Mouse (Mus musculus) liver, embryonic 14 days (tissue): ENCODE data around the gene Trim11. TPM values are rescaled to one million over a fixed set of nuclear protein-coding genes. Genes with fewer than 3 reads are reported as not detected.

ENCODE experiments used
- polyA plus RNA-seq: library from polyadenylated mRNA; depleted of rRNA; stranded (reverse); fragments of >200 nt; gene quantifications from 2 replicates; pipeline ENCODE4 v1.2.3, GENCODE M21; 2012; rRNA removed

The Trim11 gene
- polyA plus RNA-seq: 7.3 and 8.5 TPM in 2 replicates

DNA sequence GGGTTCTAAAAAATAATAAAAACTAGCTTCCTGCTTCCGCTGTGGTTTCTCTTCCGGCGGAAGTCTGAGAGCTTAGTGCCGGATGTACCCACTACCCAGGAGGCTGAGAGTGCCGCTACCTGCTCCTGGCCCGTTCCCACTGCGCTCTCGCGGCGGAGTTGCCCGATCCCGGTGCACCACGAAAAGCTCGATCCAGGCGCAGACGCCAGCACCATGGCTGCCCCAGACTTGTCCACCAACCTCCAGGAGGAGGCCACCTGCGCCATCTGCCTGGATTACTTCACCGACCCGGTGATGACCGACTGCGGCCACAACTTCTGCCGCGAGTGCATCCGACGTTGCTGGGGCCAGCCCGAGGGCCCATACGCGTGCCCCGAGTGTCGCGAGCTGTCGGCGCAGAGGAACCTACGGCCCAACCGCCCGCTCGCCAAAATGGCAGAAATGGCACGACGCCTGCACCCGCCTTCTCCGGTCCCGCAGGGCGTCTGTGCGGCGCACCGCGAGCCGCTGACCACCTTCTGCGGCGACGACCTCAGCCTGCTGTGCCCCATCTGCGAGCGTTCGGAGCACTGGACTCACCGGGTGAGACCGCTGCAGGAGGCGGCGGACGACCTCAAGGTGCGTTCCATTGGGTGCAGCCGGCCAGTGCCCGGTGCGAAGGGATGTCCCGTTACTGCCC lies at the start of gene Trim11:
Gene Trim11 (plus strand): TSS at position 67 of the 679 bp plus-strand sequence.

DNA sequence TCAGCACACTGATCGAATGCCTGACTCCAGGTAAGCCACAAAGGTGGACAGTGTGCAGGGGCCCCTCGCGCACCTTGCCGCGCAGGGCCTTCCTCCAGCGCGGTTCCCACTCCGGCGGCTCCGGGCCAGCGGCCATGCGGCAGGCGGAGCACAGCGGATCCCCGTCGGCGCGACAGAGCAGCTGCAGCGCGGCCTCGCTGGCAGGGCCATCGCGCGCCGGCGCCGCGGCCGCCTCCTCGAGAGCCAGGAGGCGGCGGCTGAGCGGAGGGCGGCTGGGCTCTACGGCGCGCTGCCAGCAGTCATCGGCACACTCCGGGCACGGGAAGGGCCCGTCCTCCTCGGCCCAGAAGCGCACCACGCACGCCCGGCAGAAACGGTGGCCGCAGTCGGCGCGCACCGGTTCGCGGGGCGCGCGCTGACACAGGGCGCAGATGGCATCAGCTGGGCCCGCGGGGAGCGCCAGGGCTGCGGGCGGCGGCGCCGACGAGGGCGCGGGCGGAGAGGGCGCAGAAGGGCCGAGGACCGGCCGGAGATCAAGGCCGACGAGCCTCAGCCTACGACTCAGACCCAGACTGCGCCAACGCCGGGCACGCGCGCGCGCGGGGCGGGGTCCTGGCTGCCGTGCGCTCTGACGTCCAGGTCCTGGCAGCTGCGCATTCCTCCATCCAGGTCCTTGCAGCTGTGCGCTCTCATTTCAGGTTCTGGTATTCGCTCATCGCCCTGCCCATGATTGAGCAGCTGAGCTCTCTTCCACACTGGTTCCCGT lies 39.4 kb upstream of the Trim11 start, which contains the start of gene Rnf187:
Gene Rnf187 (minus strand): TSS at position 595 of the 766 bp plus-strand sequence.

DNA sequence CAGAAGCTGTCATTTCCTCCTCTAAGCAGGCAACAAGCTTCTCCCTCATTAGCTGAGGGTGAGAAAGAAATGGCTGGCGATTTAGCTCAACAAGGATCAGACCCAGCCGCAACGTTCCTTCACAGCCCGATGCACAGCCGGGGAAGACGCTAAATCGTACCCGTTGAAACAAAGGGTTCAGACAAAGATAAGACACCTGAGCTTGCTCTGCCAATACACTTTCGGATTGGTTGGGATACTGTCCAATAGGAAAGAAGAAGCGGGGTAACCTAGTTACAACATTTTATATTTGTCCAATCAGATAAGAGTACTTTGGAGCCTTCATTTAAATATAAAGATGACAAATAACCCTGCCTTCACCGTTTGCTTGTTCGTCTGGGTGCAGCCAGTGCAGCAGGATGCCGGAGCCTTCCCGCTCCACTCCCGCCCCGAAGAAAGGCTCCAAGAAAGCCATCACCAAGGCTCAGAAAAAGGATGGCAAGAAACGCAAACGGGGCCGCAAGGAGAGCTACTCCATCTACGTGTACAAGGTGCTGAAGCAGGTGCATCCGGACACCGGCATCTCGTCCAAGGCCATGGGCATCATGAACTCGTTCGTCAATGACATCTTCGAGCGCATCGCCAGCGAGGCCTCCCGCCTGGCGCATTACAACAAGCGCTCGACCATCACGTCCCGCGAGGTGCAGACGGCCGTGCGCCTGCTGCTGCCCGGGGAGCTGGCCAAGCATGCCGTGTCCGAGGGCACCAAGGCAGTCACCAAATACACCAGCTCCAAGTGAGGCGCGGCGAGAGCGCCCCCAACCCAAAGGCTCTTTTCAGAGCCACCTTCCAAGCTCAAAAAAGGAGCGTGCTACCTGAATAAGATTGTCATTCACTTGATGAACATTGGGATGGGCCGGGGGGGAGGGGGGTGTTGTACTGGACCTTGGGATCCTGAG lies 29.1 kb upstream of the Trim11 start, which contains the start of gene Hist3h2ba:
Gene Hist3h2ba (plus strand): TSS at position 379 of the 938 bp plus-strand sequence.

DNA sequence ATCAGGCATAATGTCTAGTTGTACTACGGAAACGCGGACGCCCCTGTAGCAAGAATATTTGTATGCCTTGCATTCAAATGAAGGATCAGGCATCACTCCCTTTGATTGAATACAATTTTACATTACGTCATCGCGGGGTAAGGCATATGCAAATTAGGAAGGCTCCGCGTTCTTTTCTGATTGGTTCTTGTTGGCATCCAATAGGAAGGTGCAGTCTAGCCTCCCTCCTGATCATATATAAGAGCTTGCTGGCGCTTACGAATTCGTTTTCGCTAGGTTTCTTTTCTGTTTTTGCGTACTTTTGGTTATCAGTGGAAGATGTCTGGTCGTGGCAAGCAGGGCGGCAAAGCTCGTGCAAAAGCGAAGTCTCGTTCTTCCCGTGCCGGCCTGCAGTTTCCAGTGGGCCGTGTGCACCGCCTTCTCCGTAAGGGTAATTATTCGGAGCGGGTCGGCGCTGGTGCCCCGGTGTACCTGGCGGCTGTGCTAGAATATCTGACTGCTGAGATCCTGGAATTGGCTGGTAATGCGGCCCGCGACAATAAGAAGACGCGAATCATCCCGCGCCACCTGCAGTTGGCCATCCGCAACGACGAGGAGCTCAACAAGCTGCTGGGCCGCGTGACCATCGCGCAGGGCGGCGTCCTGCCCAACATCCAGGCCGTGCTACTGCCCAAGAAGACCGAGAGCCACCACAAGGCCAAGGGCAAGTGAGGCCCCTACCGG lies 23.3 kb upstream of the Trim11 start, which contains the start of the genes Hist3h2a and Trim17:
Gene Hist3h2a (plus strand): TSS at position 266 of the 723 bp plus-strand sequence.
Gene Trim17 (plus strand): TSS at position 266 of the 723 bp plus-strand sequence.

Other genes starting within 250 kb of the Trim11 start
- gene Olfr317, start 238.9 kb upstream of the Trim11 start, polyA plus RNA-seq: not detected in 2 replicates
- not detected in 2 replicates for gene Olfr316, start 225.4 kb upstream of the Trim11 start, polyA plus RNA-seq
- gene Olfr315, start 204.9 kb upstream of the Trim11 start, polyA plus RNA-seq: not detected in 2 replicates
- not detected in 2 replicates for gene Olfr314, start 195.1 kb upstream of the Trim11 start, polyA plus RNA-seq
- 0.07 TPM in 1 of 2 replicates, not detected in the other for gene Fam183b, start 176.1 kb upstream of the Trim11 start, polyA plus RNA-seq
- gene Olfr313, start 163.1 kb upstream of the Trim11 start, polyA plus RNA-seq: not detected in 2 replicates
- gene Olfr312, start 148.9 kb upstream of the Trim11 start, polyA plus RNA-seq: not detected in 2 replicates
- gene Olfr311, start 138.8 kb upstream of the Trim11 start, polyA plus RNA-seq: not detected in 2 replicates
- gene Gm12258, start 130.9 kb upstream of the Trim11 start, polyA plus RNA-seq: 2.5 and 2.6 TPM in 2 replicates
- 1.6 and 1.8 TPM in 2 replicates for gene 2810021J22Rik, start 110.9 kb upstream of the Trim11 start, polyA plus RNA-seq
- gene Zfp39, start 73.9 kb upstream of the Trim11 start, polyA plus RNA-seq: 4.9 and 5.1 TPM in 2 replicates
- 17.3 and 19.1 TPM in 2 replicates for gene Btnl10, start 60.2 kb upstream of the Trim11 start, polyA plus RNA-seq
- gene Rnf187, start 39.2 kb upstream of the Trim11 start, polyA plus RNA-seq: 67.3 and 77.9 TPM in 2 replicates
- 13.3 and 15.4 TPM in 2 replicates for gene Hist3h2ba, start 29.2 kb upstream of the Trim11 start, polyA plus RNA-seq
- gene Hist3h2a, start 23.4 kb upstream of the Trim11 start, polyA plus RNA-seq: 9.3 and 10.1 TPM in 2 replicates
- 0.05 and 0.09 TPM in 2 replicates for gene Trim17, start 23.4 kb upstream of the Trim11 start, polyA plus RNA-seq
- gene Obscn, start 158.3 kb downstream of the Trim11 start, polyA plus RNA-seq: 0.10 and 0.32 TPM in 2 replicates
- gene Iba57, start 185.6 kb downstream of the Trim11 start, polyA plus RNA-seq: 7.9 and 8.4 TPM in 2 replicates
- gene Gjc2, start 205.1 kb downstream of the Trim11 start, polyA plus RNA-seq: 0.03 TPM in 2 replicates
- gene Guk1, start 214.1 kb downstream of the Trim11 start, polyA plus RNA-seq: 36.1 and 41.5 TPM in 2 replicates
- gene Mrpl55, start 224.4 kb downstream of the Trim11 start, polyA plus RNA-seq: 23.3 and 25.0 TPM in 2 replicates
- gene 2310033P09Rik, start 230.2 kb downstream of the Trim11 start, polyA plus RNA-seq: 23.5 and 24.0 TPM in 2 replicates